ENCODE assay signal across 28 mouse cellular contexts in the genomic region with DNA sequence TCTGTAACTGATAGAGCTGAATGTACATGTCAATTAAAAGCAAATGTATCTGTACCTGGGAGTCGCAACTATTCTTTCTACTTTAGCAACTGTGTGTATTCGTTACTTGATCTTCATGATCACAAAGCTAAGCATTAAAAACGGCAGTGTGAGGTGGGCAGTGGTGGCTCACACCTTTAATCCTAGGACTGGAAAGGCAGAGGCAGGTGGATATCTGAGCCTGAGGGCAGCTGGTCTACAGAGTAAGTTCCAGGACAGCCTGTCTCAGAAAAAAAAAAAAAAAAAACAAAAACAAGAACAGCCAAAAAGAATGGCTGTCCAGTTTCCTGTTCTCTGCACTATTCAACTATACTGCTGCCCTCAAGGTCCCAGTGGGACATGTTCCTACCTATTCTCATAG.
A peak's percentile ranks its signal among the peaks of the same experiment; 100 is the strongest.
DNase-seq lines count a peak whose midpoint lies in the region; ATAC-seq and TF ChIP-seq lines count a peak whose summit lies in the region.
"Had no signal": no experiment of that assay in that cellular context is flagged by ENCODE, and none has a peak within 500 bp of the region (broad histone marks: within the 10 kb centered on the region; RNA-seq: fewer than 3 reads in every experiment).

No protein-coding gene starts in this region.

- H3K27me3 ChIP-seq in heart, adult 2 months (ENCODE audit: control insufficient read depth, insufficient read depth, low read length), result no peaks in the 10 kb centered on the region
- H3K27me3 ChIP-seq in heart, embryonic 10.5 days (ENCODE audit: insufficient read depth, poor library complexity, severe bottlenecking), result no peaks in the 10 kb centered on the region
- H3K27me3 ChIP-seq in heart, embryonic 16.5 days (ENCODE audit: control insufficient read depth, insufficient read depth, low read length), result no peaks in the 10 kb centered on the region
- H3K27me3 ChIP-seq: CH12.LX; embryonic facial prominence, embryonic 13.5 days; embryonic facial prominence, embryonic 15.5 days; forebrain, embryonic 12.5 days; Patski had no signal

- WGBS in heart, adult 2 months, result 71% methylated on average over 3 of the region's 3 CpGs
- WGBS in heart, embryonic 10.5 days, result 82% methylated on average over 3 of the region's 3 CpGs
- WGBS in heart, embryonic 16.5 days, result 83% methylated on average over 3 of the region's 3 CpGs

- no peak overlapping the region for H3K4me3 ChIP-seq in gastrocnemius, adult 2 months
- no peak overlapping the region for H3K4me3 ChIP-seq in heart, adult 2 months
- no peak overlapping the region for H3K4me3 ChIP-seq in heart, embryonic 10.5 days
- H3K4me3 ChIP-seq in heart, embryonic 16.5 days (ENCODE audit: low read length), result no peak overlapping the region
- no peak overlapping the region for H3K4me3 ChIP-seq in brown adipose tissue, adult 24 weeks (ENCODE audit: insufficient read depth, low read depth, low read length)
- H3K4me3 ChIP-seq: embryonic facial prominence, embryonic 13.5 days; embryonic facial prominence, embryonic 15.5 days; erythroblast, embryonic 14.5 days; forebrain, embryonic 10.5 days; forebrain, embryonic 12.5 days had no signal

- H3K36me3 ChIP-seq in heart, adult 2 months (ENCODE audit: control insufficient read depth, insufficient read depth, low read length), result peaks cover 68% of the 10 kb centered on the region
- peaks cover 46% of the 10 kb centered on the region for H3K36me3 ChIP-seq in heart, embryonic 10.5 days
- peaks cover 40% of the 10 kb centered on the region for H3K36me3 ChIP-seq in heart, embryonic 16.5 days (ENCODE audit: control insufficient read depth, insufficient read depth)
- H3K36me3 ChIP-seq: embryonic facial prominence, embryonic 13.5 days; embryonic facial prominence, embryonic 15.5 days; forebrain, embryonic 10.5 days; forebrain, embryonic 12.5 days; G1E had no signal

- no peak for TF ChIP-seq POLR2A in heart, adult 2 months (IDR thresholded peaks at IDR 0.05; ENCODE audit: insufficient read depth, low read depth, low read length)

- no peak for TF ChIP-seq EP300 in heart, adult 2 months (IDR thresholded peaks at IDR 0.05; ENCODE audit: insufficient read depth, low read depth, low read length)

- H3K27ac ChIP-seq in gastrocnemius, adult 2 months, result peak overlapping the region; percentile 46
- H3K27ac ChIP-seq in heart, adult 2 months, result peak overlapping the region; percentile 2; the same call in 1 of the 2 replicates
- no peak overlapping the region for H3K27ac ChIP-seq in heart, embryonic 10.5 days
- H3K27ac ChIP-seq in heart, embryonic 16.5 days (ENCODE audit: low read length), result peak overlapping the region; percentile 31; the same call in 1 of the 2 replicates
- peak overlapping the region; percentile 96 for H3K27ac ChIP-seq in brown adipose tissue, adult 24 weeks (replicated peaks; ENCODE audit: low read depth, low read length)
- H3K27ac ChIP-seq: embryonic facial prominence, embryonic 13.5 days; embryonic facial prominence, embryonic 15.5 days; forebrain, embryonic 10.5 days; forebrain, embryonic 12.5 days had no signal

- no peaks in the 10 kb centered on the region; the same call in 1 of the 2 replicates for H3K79me2 ChIP-seq in heart, adult 2 months (replicated peaks; ENCODE audit: control insufficient read depth, insufficient read depth, low read length)

- no peak overlapping the region for H3K9ac ChIP-seq in heart, adult 2 months (ENCODE audit: low read depth, low read length)
- H3K9ac ChIP-seq in heart, embryonic 16.5 days (ENCODE audit: low read length), result no peak overlapping the region
- H3K9ac ChIP-seq: embryonic facial prominence, embryonic 13.5 days; embryonic facial prominence, embryonic 15.5 days; forebrain, embryonic 12.5 days had no signal

- ATAC-seq in heart, embryonic 16.5 days (replicated peaks; ENCODE audit: extremely low read depth, insufficient read depth, low FRiP score), result no peak
- ATAC-seq: activated CD4-positive, CD25-positive, alpha-beta regulatory T cell, adult 4 months; CD4-positive, CD25-positive, alpha-beta regulatory T cell, adult 4 months; Patski had no signal

- TF ChIP-seq CTCF in gastrocnemius, adult 2 months (IDR thresholded peaks at IDR 0.05), result no peak
- no peak for TF ChIP-seq CTCF in heart, adult 2 months (IDR thresholded peaks at IDR 0.05)

- H3K9me3 ChIP-seq in heart, embryonic 10.5 days, result no peaks in the 10 kb centered on the region
- H3K9me3 ChIP-seq in heart, embryonic 16.5 days (replicated peaks; ENCODE audit: control insufficient read depth, low read length), result no peaks in the 10 kb centered on the region
- H3K9me3 ChIP-seq: embryonic facial prominence, embryonic 13.5 days; embryonic facial prominence, embryonic 15.5 days; forebrain, embryonic 10.5 days; forebrain, embryonic 12.5 days had no signal

- H3K4me1 ChIP-seq in heart, adult 2 months (ENCODE audit: control insufficient read depth, insufficient read depth, low read length), result peaks cover 8% of the 10 kb centered on the region
- H3K4me1 ChIP-seq in heart, embryonic 10.5 days, result no peaks in the 10 kb centered on the region
- H3K4me1 ChIP-seq in heart, embryonic 16.5 days (ENCODE audit: control insufficient read depth, insufficient read depth, low read length), result no peaks in the 10 kb centered on the region
- peaks cover 9% of the 10 kb centered on the region for H3K4me1 ChIP-seq in brown adipose tissue, adult 24 weeks (ENCODE audit: control insufficient read depth, insufficient read depth, insufficient read length, low read length)
- H3K4me1 ChIP-seq: embryonic facial prominence, embryonic 13.5 days; embryonic facial prominence, embryonic 15.5 days; forebrain, embryonic 10.5 days; forebrain, embryonic 12.5 days had no signal

- intact Hi-C loops in gastrocnemius, adult 2 months (cut with DNase I), result no loop called here
- intact Hi-C loops in heart, adult 2 months (cut with DNase I), result no loop called here
- intact Hi-C loops in heart, postnatal 14 days (cut with DNase I), result no loop called here

- DNase-seq in gastrocnemius, adult 2 months, result no peak
- no peak for DNase-seq in gastrocnemius, postnatal 10 days
- no peak for DNase-seq in heart, adult 2 months
- no peak for DNase-seq in heart, embryonic 10.5 days (ENCODE audit: low spot score)
- no peak for DNase-seq in heart, postnatal 14 days
- no peak for DNase-seq in ovary, postnatal 14 days (ENCODE audit: low spot score)
- DNase-seq: adrenal gland, adult 8-10 months; adrenal gland, postnatal 14 days; adrenal gland, postnatal 36 days; B cell, adult 2 months; cerebellum, adult 11 months; cerebellum, adult 18-20 months; cerebellum, adult 8-10 months; cerebellum, adult 9-11 months; cerebellum, postnatal 36 days; embryo, embryonic 11 days had no signal

- no peak overlapping the region for H3K4me2 ChIP-seq in heart, embryonic 16.5 days (ENCODE audit: low read depth, low read length)
- H3K4me2 ChIP-seq: embryonic facial prominence, embryonic 13.5 days; embryonic facial prominence, embryonic 15.5 days; forebrain, embryonic 12.5 days had no signal
